Mouse (Mus musculus) brain, embryonic 14.5 days (tissue): ENCODE results near the gene Tsx. TPM values are rescaled to one million over a fixed set of nuclear protein-coding genes. Genes with fewer than 3 reads are reported as not detected.
"Not testable (repeated sequence)": the region's sequence is repeated elsewhere in the genome, so short reads cannot be mapped to it uniquely, and the experiment has no call there.

Experiments used
- DNase-seq: peaks from one replicate; pipeline ENCODE4 v3.0.0-alpha.2; 2011; ENCODE audit warnings: low read depth
- CTCF ChIP-seq: fragments of 200-500 bp; IDR thresholded peaks from 2 replicates; pipeline ENCODE4 v1.5.1; 2012; ENCODE audit warnings: inconsistent platforms, mild to moderate bottlenecking, moderate library complexity, borderline replicate concordance; ENCODE audit not compliant: insufficient read depth, insufficient read length; ENCODE audit errors: extremely low read depth
- POLR2A ChIP-seq: fragments of 200-500 bp; IDR thresholded peaks from 2 replicates; pipeline ENCODE4 v1.6.1; 2012; ENCODE audit warnings: mild to moderate bottlenecking, inconsistent platforms, borderline replicate concordance; ENCODE audit not compliant: poor library complexity, insufficient read depth, insufficient read length, severe bottlenecking; ENCODE audit errors: extremely low read depth
- polyA plus RNA-seq: library from polyadenylated mRNA; depleted of rRNA; stranded (reverse); fragments of >200 nt; gene quantifications from 2 replicates; pipeline ENCODE4 v1.2.3, GENCODE M21; 2012; rRNA removed

Gene Tsx
- polyA plus RNA-seq, 1 experiment = 1.2 TPM

GRCm38 (mm10) chrX:103438023-103438422 lies 23.8 kb downstream of the Tsx start:
- no peak for DNase-seq
- TF ChIP-seq CTCF (no peak), POLR2A (no peak)

DNA sequence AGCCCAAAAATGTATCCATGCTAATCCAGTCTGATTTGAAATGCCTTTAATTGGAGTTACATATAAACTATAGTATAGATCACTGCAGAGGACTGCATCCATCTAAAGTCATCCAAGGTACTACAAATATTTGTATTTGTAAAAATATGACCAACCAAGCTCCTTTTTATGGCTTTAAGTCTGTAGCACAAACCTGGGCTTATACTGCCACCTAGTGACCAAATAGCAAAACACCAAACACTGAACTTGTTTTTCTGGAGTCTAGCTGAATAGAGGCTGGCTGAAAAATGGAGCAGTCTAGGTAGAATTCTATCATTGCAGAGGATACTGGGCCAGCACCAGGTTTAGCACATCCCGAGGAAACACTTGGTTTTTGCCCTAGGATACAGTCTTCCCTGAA lies 26.5 kb downstream of the Tsx start:
- peak; percentile 90 for DNase-seq
- TF ChIP-seq POLR2A = no peak
- TF ChIP-seq CTCF = peak; percentile 55; the same call in 1 of the 2 replicates

DNA sequence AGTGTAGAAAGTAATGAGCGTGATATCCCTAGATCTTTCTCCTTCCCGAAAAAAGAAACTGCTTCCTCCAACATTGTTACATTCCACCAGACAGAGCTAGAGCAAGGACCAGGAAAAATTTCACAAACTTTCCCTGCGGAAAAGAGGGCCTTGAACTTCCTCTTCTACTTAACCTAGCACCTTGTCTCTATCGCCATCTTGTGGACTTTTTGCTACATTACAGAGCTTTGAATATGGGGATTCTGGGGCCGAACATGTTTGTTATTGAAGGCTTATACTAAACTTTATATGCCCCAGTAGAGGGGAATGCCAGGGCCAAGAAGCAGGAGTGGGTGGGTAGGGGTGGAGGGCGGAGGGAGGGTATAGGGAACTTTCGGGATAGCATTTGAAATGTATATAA lies 29.5 kb downstream of the Tsx start:
- peak; percentile 58 for DNase-seq
- TF ChIP-seq POLR2A = no peak
- peak; percentile 46; the same call in 1 of the 2 replicates for TF ChIP-seq CTCF

DNA sequence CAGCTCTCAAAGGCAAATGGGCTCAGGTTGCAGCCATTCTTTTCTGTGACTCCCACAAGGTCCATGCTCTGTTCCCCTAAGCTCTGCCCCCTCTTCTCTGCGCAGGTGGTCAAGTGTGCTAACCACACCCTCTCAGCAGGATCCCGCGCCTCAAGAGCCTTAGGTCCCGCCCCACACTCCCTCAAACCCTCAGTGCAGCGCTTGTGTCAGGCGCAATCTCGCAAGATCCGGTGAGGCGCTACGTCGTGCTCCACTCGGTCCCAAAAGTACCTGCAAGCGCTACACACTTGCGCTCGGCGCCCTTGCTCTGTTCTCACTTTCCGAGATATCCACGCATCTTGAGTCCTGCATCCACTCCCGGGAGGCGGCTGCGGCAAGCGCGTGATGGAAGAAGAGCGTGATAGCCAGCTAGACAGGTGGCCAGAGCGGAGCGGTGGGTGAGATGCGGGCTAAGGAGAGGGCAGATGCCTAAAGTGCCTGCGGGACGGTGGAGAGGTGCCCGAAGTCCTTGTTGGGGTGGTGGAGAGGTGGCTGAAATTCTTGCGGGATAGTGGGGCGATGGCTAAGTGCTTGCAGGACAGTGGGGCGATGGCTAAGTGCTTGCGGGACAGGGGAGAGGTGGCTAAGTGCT lies 33.4 kb downstream of the Tsx start:
- DNase-seq = peak; percentile 37
- TF ChIP-seq POLR2A = no peak
- no peak for TF ChIP-seq CTCF

- DNase-seq = not testable (repeated sequence)
Measured at GRCm38 (mm10) chrX:103448429-103448828, 34.2 kb downstream of the Tsx start.

GRCm38 (mm10) chrX:103448943-103449722 lies 34.9 kb downstream of the Tsx start:
- DNase-seq = not testable (repeated sequence)

GRCm38 (mm10) chrX:103452815-103453214 lies 38.5 kb downstream of the Tsx start:
- no peak for DNase-seq

DNA sequence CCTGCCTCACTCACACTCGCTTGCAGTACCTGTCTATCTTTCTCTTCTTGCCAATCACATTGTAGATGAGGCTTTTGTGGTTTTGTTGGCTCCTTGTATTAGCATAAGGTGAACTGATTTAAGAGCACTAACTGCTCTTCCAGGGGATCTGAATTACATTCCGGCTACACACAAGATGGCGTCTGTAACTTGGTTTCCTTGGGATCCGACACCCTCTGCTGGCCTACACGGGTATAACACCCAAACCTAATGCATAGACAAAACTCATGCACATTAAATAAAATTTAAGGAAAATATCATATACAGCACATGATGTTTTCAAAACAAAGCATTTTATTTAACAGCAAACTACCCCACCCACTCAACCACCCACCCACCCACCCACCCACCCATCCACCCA lies 45.8 kb downstream of the Tsx start:
- TF ChIP-seq CTCF (peak; percentile 26; the same call in 1 of the 2 replicates), POLR2A (no peak)

More at GRCm38 (mm10) chrX:103452815-103453214, 38.5 kb downstream of the Tsx start:
- TF ChIP-seq CTCF (no peak), POLR2A (no peak)

DNA sequence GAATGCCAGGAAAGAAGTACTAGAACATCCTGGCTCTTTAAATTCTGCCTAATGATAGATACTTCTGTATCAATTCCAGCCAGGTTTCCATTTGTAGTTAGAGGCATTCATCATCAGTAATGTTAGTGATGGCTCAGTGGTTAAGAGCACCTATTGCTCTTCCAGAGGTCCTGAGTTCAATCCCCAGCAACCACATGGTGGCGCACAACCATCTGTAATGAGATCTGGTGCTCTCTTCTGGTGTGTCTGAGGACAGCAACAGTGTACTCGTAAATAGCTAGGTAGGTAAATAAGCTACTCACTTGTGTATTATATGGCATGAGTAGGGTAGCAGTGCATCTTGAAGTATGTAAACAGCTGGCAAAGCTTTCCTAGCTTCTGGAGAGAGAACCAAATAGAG lies 54.7 kb downstream of the Tsx start:
- DNase-seq = no peak
- no peak for TF ChIP-seq CTCF
- TF ChIP-seq POLR2A = no peak

More for the DNA sequence above, 45.8 kb downstream of the Tsx start:
- DNase-seq = peak; percentile 2

- TF ChIP-seq POLR2A (no peak), CTCF (no peak)
- DNase-seq = no peak
Measured at GRCm38 (mm10) chrX:103472346-103472745, 58.1 kb downstream of the Tsx start.

Other genes with a start within 250 kb of the Tsx start
- 29.4 and 46.4 TPM in 2 replicates for gene Nap1l2, start 227.8 kb upstream of the Tsx start, polyA plus RNA-seq
- not detected in 2 replicates for gene Cdx4, start 93.1 kb upstream of the Tsx start, polyA plus RNA-seq
- gene Chic1, start 58.0 kb upstream of the Tsx start, polyA plus RNA-seq = 7.0 and 8.7 TPM in 2 replicates
- gene Gm26992, start 7.5 kb downstream of the Tsx start, polyA plus RNA-seq = 0.28 and 0.56 TPM in 2 replicates
- gene Zcchc13, start 216.1 kb downstream of the Tsx start, polyA plus RNA-seq = not detected in 2 replicates